Mouse (Mus musculus) forebrain, embryonic 12.5 days (tissue): ENCODE measurements around the gene Smyd2. TPM values are rescaled to one million over a fixed set of nuclear protein-coding genes. Genes with fewer than 3 reads are reported as not detected.

Experiments
- ATAC-seq: fragments of 200-750 bp; cut with Nextera tagmentation; 2 replicates; pipeline ENCODE4 v1.8.0; 2017; ENCODE audit warnings: moderate TSS enrichment; ENCODE audit not compliant: low FRiP score
- H3K27ac ChIP-seq: fragments of 300-500 bp; sonication (generic); 2 replicates; pipeline ENCODE4 v1.5.1; 2016; ENCODE audit warnings: mild to moderate bottlenecking
- H3K27me3 ChIP-seq: fragments of 300-500 bp; sonication (generic); 2 replicates; pipeline ENCODE4 v1.6.1; 2016; ENCODE audit warnings: mild to moderate bottlenecking
- H3K36me3 ChIP-seq: fragments of 300-500 bp; sonication (generic); replicated peaks from 2 replicates; pipeline ENCODE4 v1.6.1; 2016; ENCODE audit warnings: mild to moderate bottlenecking
- H3K4me1 ChIP-seq: fragments of 300-500 bp; sonication (generic); 2 replicates; pipeline ENCODE4 v1.6.1; 2016
- H3K4me2 ChIP-seq: fragments of 300-500 bp; sonication (generic); 2 replicates; pipeline ENCODE4 v1.6.1; 2016; ENCODE audit warnings: mild to moderate bottlenecking, moderate library complexity
- H3K4me3 ChIP-seq: fragments of 300-500 bp; sonication (generic); replicated peaks from 2 replicates; pipeline ENCODE4 v1.5.1; 2016; ENCODE audit warnings: mild to moderate bottlenecking
- H3K9ac ChIP-seq: fragments of 300-500 bp; sonication (generic); 2 replicates; pipeline ENCODE4 v1.6.1; 2016; ENCODE audit warnings: mild to moderate bottlenecking
- H3K9me3 ChIP-seq: fragments of 300-500 bp; sonication (generic); 2 replicates; pipeline ENCODE4 v1.6.1; 2016
- WGBS: fragments of 180-500 bp; shearing (Covaris S2); methylation state at CpG from one replicate; pipeline ENCODE4 v1.1.7; 2016; 5-methylcytosine and 5-hydroxymethylcytosine counted together
- polyA plus RNA-seq: library from polyadenylated mRNA; unstranded; fragments of >200 nt; fragmentation: Nextera tagmentation; extraction: Ambion mirVana; gene quantifications from 2 replicates; pipeline ENCODE4 v1.2.1, GENCODE M21; 2016

Smyd2 gene
- polyA plus RNA-seq, 1 experiment from 2014 or later: 42.7 TPM

- H3K4me1 ChIP-seq: peaks cover 19% of the 10 kb centered on the region
- no peak overlapping the region for H3K9ac ChIP-seq
- no peak overlapping the region for H3K4me3 ChIP-seq
- H3K27ac ChIP-seq: no peak overlapping the region
- peaks cover 14% of the 10 kb centered on the region for H3K27me3 ChIP-seq
- 32% methylated on average over 18 of the region's 18 CpGs for WGBS
- 0 out of 2 replicates have a peak, but pooled peaks have one; percentile 16 for ATAC-seq
- H3K9me3 ChIP-seq: no peaks in the 10 kb centered on the region
- no peak overlapping the region for H3K4me2 ChIP-seq
- no peaks in the 10 kb centered on the region for H3K36me3 ChIP-seq
These were observed 38.5 kb downstream of the Smyd2 start for GRCm38 (mm10) chr1:189883531-189884170.

GRCm38 (mm10) chr1:189882886-189883285, 39.3 kb downstream of the Smyd2 start:
- Histone ChIP-seq H3K9me3 (no peaks in the 10 kb centered on the region), H3K27ac (no peak overlapping the region), H3K4me1 (peaks cover 19% of the 10 kb centered on the region), H3K4me3 (no peak overlapping the region), H3K36me3 (no peaks in the 10 kb centered on the region), H3K27me3 (peaks cover 14% of the 10 kb centered on the region), H3K9ac (no peak overlapping the region), H3K4me2 (no peak overlapping the region)
- 60% methylated on average over 7 of the region's 7 CpGs for WGBS
- ATAC-seq: no peak; the same call in 1 of the 2 replicates

DNA sequence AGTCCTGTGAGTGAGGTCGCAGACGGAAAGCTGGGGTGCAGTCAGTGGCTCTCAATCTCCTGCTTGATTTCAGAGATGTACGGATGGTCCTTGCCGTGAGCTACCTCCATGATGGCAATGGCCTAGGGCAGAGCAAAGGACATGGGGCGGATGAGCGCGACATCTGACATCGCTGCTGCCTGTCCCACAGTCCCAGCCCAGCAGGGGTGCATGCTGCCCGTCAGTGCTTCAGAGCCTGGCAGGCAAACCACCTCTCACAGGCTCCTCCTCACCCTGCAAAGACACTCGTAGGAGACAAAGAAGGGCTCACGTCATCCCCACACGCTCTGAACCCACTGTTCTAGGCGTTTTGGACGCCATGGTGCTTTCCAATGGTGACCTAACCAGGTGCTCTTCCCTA, 41.4 kb downstream of the Smyd2 start:
- Histone ChIP-seq H3K4me3 (no peak overlapping the region), H3K9me3 (no peaks in the 10 kb centered on the region), H3K27me3 (peaks cover 14% of the 10 kb centered on the region), H3K4me2 (no peak overlapping the region), H3K27ac (no peak overlapping the region), H3K36me3 (no peaks in the 10 kb centered on the region), H3K4me1 (peaks cover 19% of the 10 kb centered on the region), H3K9ac (no peak overlapping the region)
- WGBS: 71% methylated on average over 14 of the region's 14 CpGs
- no peak for ATAC-seq

GRCm38 (mm10) chr1:189879965-189880364, 42.2 kb downstream of the Smyd2 start:
- Histone ChIP-seq H3K4me2 (no peak overlapping the region), H3K9ac (no peak overlapping the region), H3K9me3 (no peaks in the 10 kb centered on the region), H3K4me1 (peaks cover 17% of the 10 kb centered on the region), H3K4me3 (no peak overlapping the region), H3K27ac (no peak overlapping the region), H3K27me3 (peaks cover 10% of the 10 kb centered on the region), H3K36me3 (no peaks in the 10 kb centered on the region)
- WGBS: 79% methylated on average over 8 of the region's 8 CpGs
- no peak for ATAC-seq

DNA sequence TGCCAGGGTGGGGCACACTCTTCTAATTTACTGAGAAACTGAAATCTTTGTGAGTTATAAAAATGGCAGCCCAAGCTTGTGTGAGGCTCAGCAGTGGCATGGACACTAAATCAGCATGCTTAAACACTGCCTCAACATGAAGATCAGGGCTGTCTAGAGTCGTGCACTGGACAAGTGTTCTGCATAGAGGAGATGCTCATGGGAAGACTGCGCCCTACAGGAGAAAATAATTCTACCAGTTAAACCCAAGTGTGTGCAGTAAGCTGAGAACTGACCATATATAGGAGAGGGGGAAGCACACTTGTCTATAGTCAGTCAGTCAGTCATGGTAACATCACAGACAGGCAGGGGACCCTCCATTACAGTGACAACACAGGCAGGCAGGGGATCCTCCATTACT, 43.0 kb downstream of the Smyd2 start:
- H3K36me3 ChIP-seq: no peaks in the 10 kb centered on the region
- ATAC-seq: no peak
- no peak overlapping the region for H3K4me3 ChIP-seq
- peaks cover 9% of the 10 kb centered on the region for H3K4me1 ChIP-seq
- H3K27ac ChIP-seq: no peak overlapping the region
- H3K4me2 ChIP-seq: no peak overlapping the region
- H3K27me3 ChIP-seq: peaks cover 10% of the 10 kb centered on the region
- H3K9ac ChIP-seq: no peak overlapping the region
- WGBS: 80% methylated on average over 2 of the region's 2 CpGs
- H3K9me3 ChIP-seq: no peaks in the 10 kb centered on the region

GRCm38 (mm10) chr1:189876162-189876561, 46.0 kb downstream of the Smyd2 start:
- H3K4me1 ChIP-seq: no peaks in the 10 kb centered on the region
- no peak for ATAC-seq
- no peaks in the 10 kb centered on the region for H3K9me3 ChIP-seq
- H3K27ac ChIP-seq: no peak overlapping the region
- no peak overlapping the region for H3K9ac ChIP-seq
- no peak overlapping the region for H3K4me2 ChIP-seq
- H3K27me3 ChIP-seq: no peaks in the 10 kb centered on the region
- no peaks in the 10 kb centered on the region for H3K36me3 ChIP-seq
- H3K4me3 ChIP-seq: no peak overlapping the region
- WGBS: 84% methylated on average over 8 of the region's 8 CpGs

DNA sequence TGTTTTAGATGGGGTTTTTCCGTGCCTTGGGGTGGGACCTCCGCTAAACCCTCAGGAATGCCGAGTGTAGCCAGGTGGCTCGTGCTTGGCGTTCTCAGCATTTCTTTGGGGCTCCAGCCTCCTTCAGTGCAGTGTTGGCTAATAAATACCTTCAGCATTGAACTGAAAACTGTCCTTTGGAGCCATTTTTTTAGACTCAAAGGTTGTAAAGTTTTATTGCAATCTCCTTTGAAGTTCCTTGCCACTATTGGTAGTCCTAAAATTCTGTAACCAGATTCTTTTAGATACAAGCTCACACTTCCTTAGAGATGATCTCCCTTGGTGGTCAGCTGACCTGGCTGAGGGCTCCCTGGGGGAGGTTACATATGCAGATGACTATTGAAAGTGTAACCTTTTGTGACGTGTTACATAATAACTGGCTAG, 46.7 kb downstream of the Smyd2 start:
- Histone ChIP-seq H3K4me2 (no peak overlapping the region), H3K9me3 (no peaks in the 10 kb centered on the region), H3K27me3 (no peaks in the 10 kb centered on the region), H3K36me3 (no peaks in the 10 kb centered on the region), H3K4me1 (no peaks in the 10 kb centered on the region), H3K4me3 (no peak overlapping the region), H3K27ac (no peak overlapping the region), H3K9ac (no peak overlapping the region)
- no peak for ATAC-seq
- 37% methylated on average over 6 of the region's 6 CpGs for WGBS

DNA sequence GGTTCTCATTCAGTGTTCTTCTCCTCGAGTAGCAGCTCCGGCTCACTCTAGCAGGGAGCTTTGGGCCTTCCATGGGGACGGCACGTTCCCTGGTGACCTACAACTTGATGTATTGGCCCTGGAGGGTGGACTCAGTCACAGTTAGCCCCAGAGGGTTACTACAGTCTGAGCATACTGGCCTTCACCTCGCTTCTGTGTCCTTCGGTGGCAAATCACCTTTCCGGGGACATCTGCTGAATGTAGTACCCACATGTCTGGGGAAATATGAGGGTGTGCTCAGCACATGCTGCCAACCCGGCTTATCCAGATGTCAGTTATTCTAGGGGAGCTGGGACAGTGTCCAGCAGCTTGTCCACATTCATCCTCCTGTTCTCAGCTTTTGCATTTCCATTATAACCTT, 48.6 kb downstream of the Smyd2 start:
- H3K27me3 ChIP-seq: no peaks in the 10 kb centered on the region
- WGBS: 85% methylated on average over 8 of the region's 8 CpGs

DNA sequence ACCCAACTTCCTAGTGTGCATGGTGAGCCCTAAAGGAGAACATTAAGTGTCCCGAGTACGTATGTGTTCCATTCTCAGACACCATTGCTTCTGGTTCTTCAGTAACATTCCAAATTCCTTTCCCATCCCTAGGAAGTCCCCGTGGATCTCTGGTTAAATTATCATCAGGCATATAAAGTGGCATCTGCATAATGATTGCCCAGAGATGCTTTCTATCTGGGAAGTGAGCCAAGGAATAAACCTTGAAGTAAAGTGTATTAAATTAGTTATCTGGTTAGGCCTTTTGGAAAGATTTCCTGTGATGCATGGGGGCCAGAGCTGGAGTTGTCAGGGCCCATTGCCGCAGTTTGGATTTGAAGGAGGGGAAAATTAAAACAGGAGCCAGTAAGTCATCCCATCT, 50.1 kb downstream of the Smyd2 start:
- Histone ChIP-seq H3K27me3 (no peaks in the 10 kb centered on the region), H3K4me1 (peaks cover 4% of the 10 kb centered on the region; the same call in 1 of the 2 replicates), H3K27ac (no peak overlapping the region), H3K9me3 (no peaks in the 10 kb centered on the region), H3K36me3 (no peaks in the 10 kb centered on the region; the same call in 1 of the 2 replicates), H3K9ac (no peak overlapping the region), H3K4me2 (no peak overlapping the region), H3K4me3 (no peak overlapping the region)
- 91% methylated on average over 4 of the region's 4 CpGs for WGBS
- ATAC-seq: no peak

More for the DNA sequence above, 48.6 kb downstream of the Smyd2 start:
- H3K9me3 ChIP-seq: no peaks in the 10 kb centered on the region
- H3K4me1 ChIP-seq: no peaks in the 10 kb centered on the region
- H3K4me3 ChIP-seq: no peak overlapping the region
- H3K36me3 ChIP-seq: no peaks in the 10 kb centered on the region; the same call in 1 of the 2 replicates
- H3K9ac ChIP-seq: no peak overlapping the region
- no peak for ATAC-seq
- H3K4me2 ChIP-seq: no peak overlapping the region
- H3K27ac ChIP-seq: no peak overlapping the region

- no peak for ATAC-seq
- Histone ChIP-seq H3K27me3 (no peaks in the 10 kb centered on the region), H3K36me3 (no peaks in the 10 kb centered on the region; the same call in 1 of the 2 replicates), H3K4me2 (no peak overlapping the region), H3K27ac (no peak overlapping the region), H3K4me3 (no peak overlapping the region), H3K9ac (no peak overlapping the region), H3K9me3 (no peaks in the 10 kb centered on the region), H3K4me1 (peaks cover 4% of the 10 kb centered on the region; the same call in 1 of the 2 replicates)
- 94% methylated on average over 8 of the region's 8 CpGs for WGBS
These were observed 50.5 kb downstream of the Smyd2 start for GRCm38 (mm10) chr1:189871625-189872024.

GRCm38 (mm10) chr1:189870539-189870938, 51.6 kb downstream of the Smyd2 start:
- no peak overlapping the region for H3K9ac ChIP-seq
- no peak overlapping the region for H3K4me3 ChIP-seq
- ATAC-seq: no peak
- 83% methylated on average over 8 of the region's 8 CpGs for WGBS
- no peaks in the 10 kb centered on the region for H3K27me3 ChIP-seq
- no peak overlapping the region for H3K27ac ChIP-seq
- no peaks in the 10 kb centered on the region; the same call in 1 of the 2 replicates for H3K36me3 ChIP-seq
- H3K4me1 ChIP-seq: peaks cover 4% of the 10 kb centered on the region; the same call in 1 of the 2 replicates
- no peak overlapping the region for H3K4me2 ChIP-seq
- H3K9me3 ChIP-seq: no peaks in the 10 kb centered on the region

DNA sequence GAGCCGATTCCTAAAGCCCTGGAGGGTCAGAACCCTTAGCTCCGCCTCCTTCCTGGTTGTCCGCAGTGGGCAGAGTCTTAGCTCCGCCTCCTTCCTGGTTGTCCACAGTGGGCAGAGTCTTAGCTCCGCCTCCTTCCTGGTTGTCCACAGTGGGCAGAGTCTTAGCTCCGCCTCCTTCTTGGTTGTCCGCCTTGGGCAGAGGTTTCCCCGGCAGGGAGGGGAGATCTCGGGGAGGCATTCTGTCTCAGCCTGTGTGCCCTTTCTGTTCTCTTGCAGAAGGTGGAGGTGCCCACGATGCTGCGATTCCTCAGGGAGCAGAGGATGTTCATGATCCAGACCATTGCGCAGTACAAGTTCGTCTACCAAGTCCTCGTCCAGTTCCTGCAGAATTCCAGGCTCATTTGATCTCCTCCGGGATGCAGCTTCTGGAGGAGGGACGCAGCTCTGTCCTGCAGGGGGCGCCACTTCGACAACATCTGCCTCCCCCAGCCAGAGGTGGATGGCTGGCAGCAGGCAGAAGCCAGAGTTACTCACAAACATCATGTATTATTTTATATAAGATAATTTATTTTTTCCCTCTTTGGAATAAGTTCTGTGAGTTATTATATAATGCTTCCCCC, 52.4 kb downstream of the Smyd2 start:
- H3K4me2 ChIP-seq: no peak overlapping the region
- H3K27me3 ChIP-seq: no peaks in the 10 kb centered on the region
- no peak overlapping the region for H3K27ac ChIP-seq
- no peak overlapping the region for H3K9ac ChIP-seq
- no peaks in the 10 kb centered on the region for H3K9me3 ChIP-seq
- H3K4me3 ChIP-seq: no peak overlapping the region
- WGBS: 93% methylated on average over 18 of the region's 18 CpGs
- H3K4me1 ChIP-seq: peaks cover 4% of the 10 kb centered on the region; the same call in 1 of the 2 replicates
- ATAC-seq: no peak
- H3K36me3 ChIP-seq: no peaks in the 10 kb centered on the region; the same call in 1 of the 2 replicates

DNA sequence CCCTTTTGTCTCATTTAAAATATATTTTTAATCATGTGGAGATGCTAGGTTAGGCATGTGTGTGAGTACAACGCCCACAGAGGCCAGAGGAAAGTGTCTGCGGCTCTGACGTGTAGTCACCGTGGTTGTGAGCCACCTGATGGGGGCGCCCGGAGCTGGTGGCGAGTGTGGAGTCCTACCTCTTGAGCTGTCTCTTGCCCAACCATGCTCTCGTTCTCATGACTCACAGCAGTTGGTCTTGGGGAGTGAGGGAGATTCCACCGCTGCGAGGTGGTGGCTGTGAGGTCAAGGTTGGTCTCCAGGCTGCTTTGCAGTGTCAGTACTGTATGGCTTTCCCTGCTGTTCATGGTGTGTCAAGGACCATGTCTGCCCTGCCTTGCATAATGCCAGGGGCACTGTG, 54.1 kb downstream of the Smyd2 start:
- Histone ChIP-seq H3K27ac (no peak overlapping the region), H3K4me1 (peaks cover 8% of the 10 kb centered on the region), H3K4me3 (no peak overlapping the region), H3K9me3 (no peaks in the 10 kb centered on the region), H3K36me3 (no peaks in the 10 kb centered on the region; the same call in 1 of the 2 replicates), H3K9ac (no peak overlapping the region), H3K4me2 (no peak overlapping the region), H3K27me3 (no peaks in the 10 kb centered on the region)
- no peak for ATAC-seq
- 87% methylated on average over 10 of the region's 10 CpGs for WGBS
